8 mouse cellular contexts compared by ENCODE assay signal in the genomic region with DNA sequence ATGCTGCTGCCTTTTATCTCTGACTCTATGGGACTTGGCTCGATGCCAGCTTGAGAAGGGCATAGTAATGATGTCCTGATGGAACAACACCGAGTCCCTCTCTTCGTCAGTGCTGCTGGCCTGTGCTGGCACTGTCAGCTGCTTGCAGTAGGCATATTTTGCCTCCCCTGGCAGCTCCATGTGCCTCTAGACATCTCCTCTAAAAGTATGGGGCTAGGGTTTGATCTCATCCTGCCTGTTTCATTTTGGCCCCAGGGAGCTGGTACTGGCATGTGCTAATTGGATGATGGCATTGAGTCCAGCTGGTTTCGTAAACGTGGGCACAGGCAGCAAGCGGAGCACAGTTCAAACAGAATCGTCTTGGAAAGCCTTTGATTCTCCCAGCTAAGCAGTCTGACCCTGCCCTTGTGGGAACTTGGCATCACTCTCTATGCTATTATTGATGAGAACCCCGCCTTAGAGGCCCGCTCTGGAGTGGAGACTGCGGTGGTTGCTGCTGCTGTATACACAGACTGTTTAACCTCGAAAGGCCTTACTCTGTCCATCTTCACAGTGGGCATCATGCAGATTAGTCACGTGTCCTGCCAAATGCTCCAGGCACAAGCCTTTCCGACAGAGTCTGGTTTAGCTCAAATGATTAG.
DNase-seq lines count a peak whose midpoint lies in the region; ATAC-seq and TF ChIP-seq lines count a peak whose summit lies in the region.

No protein-coding gene starts in this region.

- H3K27me3 ChIP-seq in hindbrain, embryonic 13.5 days: no peaks in the 10 kb centered on the region
- no peaks in the 10 kb centered on the region for H3K27me3 ChIP-seq in hindbrain, embryonic 10.5 days (ENCODE audit: insufficient read depth, poor library complexity, severe bottlenecking)
- no peaks in the 10 kb centered on the region for H3K27me3 ChIP-seq in forebrain, embryonic 12.5 days
- peaks cover 12% of the 10 kb centered on the region for H3K27me3 ChIP-seq in myocyte (ENCODE audit: control insufficient read depth, insufficient read depth, insufficient read length)

- WGBS in hindbrain, embryonic 13.5 days: 40% methylated on average over 13 of the region's 13 CpGs
- WGBS in hindbrain, embryonic 10.5 days: 60% methylated on average over 13 of the region's 13 CpGs
- 42% methylated on average over 13 of the region's 13 CpGs for WGBS in forebrain, embryonic 12.5 days

- H3K4me3 ChIP-seq in hindbrain, embryonic 13.5 days: no peak overlapping the region
- no peak overlapping the region for H3K4me3 ChIP-seq in hindbrain, embryonic 10.5 days
- H3K4me3 ChIP-seq in forebrain, embryonic 12.5 days (replicated peaks): no peak overlapping the region
- H3K4me3 ChIP-seq in myocyte: no peak overlapping the region

- no peaks in the 10 kb centered on the region for H3K36me3 ChIP-seq in hindbrain, embryonic 13.5 days
- H3K36me3 ChIP-seq in hindbrain, embryonic 10.5 days: no peaks in the 10 kb centered on the region
- no peaks in the 10 kb centered on the region for H3K36me3 ChIP-seq in forebrain, embryonic 12.5 days (replicated peaks)
- H3K36me3 ChIP-seq in myocyte (ENCODE audit: control insufficient read depth, insufficient read depth): no peaks in the 10 kb centered on the region

- ATAC-seq in hindbrain, embryonic 13.5 days (ENCODE audit: low FRiP score): peak; percentile 60
- ATAC-seq in forebrain, embryonic 12.5 days (ENCODE audit: low FRiP score): peak; percentile 74

- peak overlapping the region; percentile 50 for H3K27ac ChIP-seq in hindbrain, embryonic 13.5 days
- no peak overlapping the region for H3K27ac ChIP-seq in hindbrain, embryonic 10.5 days
- peak overlapping the region; percentile 47 for H3K27ac ChIP-seq in forebrain, embryonic 12.5 days

- H3ac ChIP-seq in myocyte (ENCODE audit: control insufficient read depth, insufficient read length): no peak overlapping the region

- no peak for TF ChIP-seq POLR2A in myocyte (IDR thresholded peaks at IDR 0.05; ENCODE audit: insufficient read length, low read depth)

- H3K9ac ChIP-seq in hindbrain, embryonic 13.5 days: no peak overlapping the region
- no peak overlapping the region for H3K9ac ChIP-seq in forebrain, embryonic 12.5 days

- no peaks in the 10 kb centered on the region for H3K9me3 ChIP-seq in hindbrain, embryonic 13.5 days
- no peaks in the 10 kb centered on the region for H3K9me3 ChIP-seq in hindbrain, embryonic 10.5 days
- no peaks in the 10 kb centered on the region for H3K9me3 ChIP-seq in forebrain, embryonic 12.5 days

- no peak for DNase-seq in hindbrain, embryonic 10.5 days (ENCODE audit: low spot score)
- peak; percentile 34 to 49 for DNase-seq in adrenal gland, postnatal 36 days
- DNase-seq in kidney, adult 18-20 months: no peak
- DNase-seq in thymus, adult 18-20 months: no peak
- no peak for DNase-seq in lung, postnatal 14 days

- H3K79me2 ChIP-seq in myocyte (ENCODE audit: control insufficient read depth, insufficient read depth): no peaks in the 10 kb centered on the region

- H3K4me2 ChIP-seq in hindbrain, embryonic 13.5 days: no peak overlapping the region
- 0 out of 2 replicates have a peak overlapping the region, but pooled peaks have one; percentile 17 for H3K4me2 ChIP-seq in forebrain, embryonic 12.5 days
- H3K4me2 ChIP-seq in myocyte (ENCODE audit: low read depth): no peak overlapping the region

- H3K4me1 ChIP-seq in hindbrain, embryonic 13.5 days (replicated peaks): peaks cover 56% of the 10 kb centered on the region
- H3K4me1 ChIP-seq in hindbrain, embryonic 10.5 days (replicated peaks): peaks cover 20% of the 10 kb centered on the region
- peaks cover 25% of the 10 kb centered on the region for H3K4me1 ChIP-seq in forebrain, embryonic 12.5 days

TF ChIP-seq in myocyte, 11 proteins besides CTCF, POLR2A, EP300 and RAD21:
- no peak for TF ChIP-seq MAX (IDR thresholded peaks at IDR 0.05; ENCODE audit: low read depth)
- TF ChIP-seq USF1 (IDR thresholded peaks at IDR 0.05; ENCODE audit: low read depth): peak; percentile 27

Comparison
In these comparisons a context has a peak if more than half of its experiments do, and no peak if none do; other contexts are left out.
1. DNase-seq: peak in adrenal gland, postnatal 36 days (2 of 2); none in hindbrain, embryonic 10.5 days (single experiment), kidney, adult 18-20 months (single experiment), thymus, adult 18-20 months (0 of 2) and lung, postnatal 14 days (single experiment).